Mouse (Mus musculus) heart, adult 2 months (tissue): ENCODE results near the gene Slc2a13.

ENCODE experiments used
- CTCF ChIP-seq: fragments of 200-600 bp; IDR thresholded peaks from 2 replicates; pipeline ENCODE4 v1.8.1; 2022; ENCODE audit warnings: antibody characterized with exemption, mild to moderate bottlenecking, moderate library complexity
- POLR2A ChIP-seq: fragments of 200-500 bp; IDR thresholded peaks from 2 replicates; pipeline ENCODE4 v1.6.1; 2011; ENCODE audit warnings: mild to moderate bottlenecking, low read depth, low read length, control low read depth; ENCODE audit not compliant: insufficient read depth

GRCm38 (mm10) chr15:91377105-91377504 is 196.0 kb downstream of the Slc2a13 start:
- no peak for TF ChIP-seq CTCF
- TF ChIP-seq POLR2A: no peak
